Mouse (Mus musculus) forebrain, embryonic 15.5 days (tissue): ENCODE results near the gene Sez6l. TPM values are rescaled to one million over a fixed set of nuclear protein-coding genes. Genes with fewer than 3 reads are reported as not detected.

Experiments used
- ATAC-seq: fragments of 200-750 bp; cut with Nextera tagmentation; replicated peaks from 2 replicates; pipeline ENCODE4 v1.8.0; 2017; ENCODE audit warnings: mild to moderate bottlenecking, moderate TSS enrichment, moderate library complexity
- H3K27ac ChIP-seq: fragments of 300-500 bp; sonication (generic); replicated peaks from 2 replicates; pipeline ENCODE4 v1.5.1; 2015; ENCODE audit warnings: mild to moderate bottlenecking, inconsistent platforms
- H3K27me3 ChIP-seq: fragments of 300-500 bp; sonication (generic); 2 replicates; pipeline ENCODE4 v1.6.1; 2015; ENCODE audit warnings: inconsistent platforms
- H3K36me3 ChIP-seq: fragments of 300-500 bp; sonication (generic); 2 replicates; pipeline ENCODE4 v1.6.1; 2015; ENCODE audit warnings: mild to moderate bottlenecking, inconsistent platforms
- H3K4me1 ChIP-seq: fragments of 300-500 bp; sonication (generic); 2 replicates; pipeline ENCODE4 v1.6.1; 2015; ENCODE audit warnings: inconsistent platforms
- H3K4me2 ChIP-seq: fragments of 300-500 bp; sonication (generic); replicated peaks from 2 replicates; pipeline ENCODE4 v1.6.1; 2015; ENCODE audit warnings: mild to moderate bottlenecking, inconsistent platforms
- H3K4me3 ChIP-seq: fragments of 300-500 bp; sonication (generic); 2 replicates; pipeline ENCODE4 v1.5.1; 2015; ENCODE audit warnings: mild to moderate bottlenecking, inconsistent platforms
- H3K9ac ChIP-seq: fragments of 300-500 bp; sonication (generic); replicated peaks from 2 replicates; pipeline ENCODE4 v1.6.1; 2015; ENCODE audit warnings: mild to moderate bottlenecking, inconsistent platforms
- H3K9me3 ChIP-seq: fragments of 300-500 bp; sonication (generic); 2 replicates; pipeline ENCODE4 v1.6.1; 2016; ENCODE audit warnings: inconsistent platforms
- WGBS: fragments of 180-500 bp; shearing (Covaris S2); methylation state at CpG from one replicate; pipeline ENCODE4 v1.1.7; 2015; ENCODE audit warnings: mixed read lengths; 5-methylcytosine and 5-hydroxymethylcytosine counted together
- polyA plus RNA-seq: library from polyadenylated mRNA; unstranded; fragments of >200 nt; fragmentation: Nextera tagmentation; extraction: Ambion mirVana; gene quantifications from 2 replicates; pipeline ENCODE4 v1.2.1, GENCODE M21; 2015

Sez6l gene
- 33.1 and 33.3 TPM in 2 replicates for polyA plus RNA-seq

DNA sequence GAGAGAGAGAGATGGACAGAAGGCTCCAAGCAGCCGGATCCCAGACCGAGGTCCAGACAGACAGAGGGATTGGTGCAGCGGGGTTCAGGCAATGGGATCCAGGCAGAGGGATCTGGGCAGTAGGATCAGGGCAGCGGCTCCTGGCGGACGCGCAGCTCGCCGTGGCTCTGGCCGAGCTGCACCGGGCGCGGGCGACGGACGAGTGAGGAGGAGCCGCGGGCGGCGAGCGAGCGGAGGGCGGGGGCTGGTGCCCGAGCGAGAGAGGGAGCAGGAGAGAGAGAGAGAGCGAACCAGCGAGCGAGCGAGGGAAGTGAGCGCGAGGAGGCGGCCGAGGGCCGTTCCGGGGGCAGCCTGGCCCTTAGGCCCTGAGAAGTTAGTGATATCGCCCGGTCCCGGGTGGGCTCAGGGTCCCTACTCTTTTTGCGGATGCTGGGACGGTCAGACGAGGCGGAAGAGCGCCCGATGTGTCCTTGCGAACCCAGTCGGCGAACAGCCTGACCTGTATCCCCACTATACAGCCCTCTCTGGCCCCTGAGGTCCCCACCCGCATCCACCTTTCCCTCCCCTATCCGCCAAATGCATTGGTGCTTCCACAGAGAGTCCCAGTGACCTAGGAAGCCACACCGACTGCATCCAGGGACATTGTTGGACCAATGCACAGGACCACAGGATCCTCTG is at the start of gene Sez6l:
TSS of gene Sez6l (minus strand) at position 193 of the 678 bp plus-strand sequence.
- peak within 1 kb of the TSS; percentile 56 for H3K4me2 ChIP-seq
- H3K9ac ChIP-seq, result peak within 1 kb of the TSS; percentile 90
- H3K27ac ChIP-seq, result peak within 1 kb of the TSS; percentile 90
- WGBS, result under 1% methylated on average over 50 of the region's 50 CpGs
- H3K9me3 ChIP-seq, result no peaks in the 10 kb centered on the region
- peak; percentile 75 for ATAC-seq
- H3K4me3 ChIP-seq, result peak within 1 kb of the TSS; percentile 54
- peaks cover 50% of the 10 kb centered on the region for H3K4me1 ChIP-seq
- no peaks in the 10 kb centered on the region for H3K36me3 ChIP-seq
- no peaks in the 10 kb centered on the region for H3K27me3 ChIP-seq

DNA sequence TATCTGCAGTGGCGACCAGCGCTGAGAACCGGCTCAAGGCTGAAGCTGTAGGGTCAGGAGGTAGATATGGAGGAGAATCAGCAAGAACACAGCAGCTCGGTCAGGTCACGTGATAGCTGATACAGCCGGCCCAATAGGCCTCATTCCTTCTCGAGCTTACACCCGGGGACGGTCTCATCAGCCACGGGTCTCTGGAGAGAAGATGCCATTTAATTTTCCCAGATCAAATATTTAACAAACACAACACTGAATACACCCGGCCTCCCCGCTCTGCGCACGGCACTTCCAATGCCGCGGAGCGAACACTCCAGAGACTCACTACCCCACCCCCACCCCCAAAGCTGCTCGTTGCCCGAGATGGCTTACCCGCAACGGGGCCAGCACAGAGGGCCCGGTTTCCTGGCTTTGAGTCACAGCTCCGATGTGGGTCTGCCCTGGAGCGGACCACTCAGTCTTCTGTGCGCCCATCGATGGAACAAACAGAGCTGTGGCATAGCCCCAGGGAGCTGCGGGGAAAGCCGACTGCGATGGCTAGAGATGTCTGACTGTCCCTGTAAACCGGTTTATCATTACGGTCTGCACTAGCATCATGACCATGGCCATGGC is 48.7 kb upstream of the Sez6l start:
- ATAC-seq, result no peak
- Histone ChIP-seq H3K27ac (no peak overlapping the region), H3K4me3 (no peak overlapping the region), H3K36me3 (no peaks in the 10 kb centered on the region), H3K9ac (no peak overlapping the region), H3K9me3 (no peaks in the 10 kb centered on the region), H3K4me2 (peak overlapping the region; percentile 20; the same call in 1 of the 2 replicates), H3K4me1 (peaks cover 36% of the 10 kb centered on the region), H3K27me3 (no peaks in the 10 kb centered on the region)
- WGBS, result 43% methylated on average over 31 of the region's 31 CpGs

DNA sequence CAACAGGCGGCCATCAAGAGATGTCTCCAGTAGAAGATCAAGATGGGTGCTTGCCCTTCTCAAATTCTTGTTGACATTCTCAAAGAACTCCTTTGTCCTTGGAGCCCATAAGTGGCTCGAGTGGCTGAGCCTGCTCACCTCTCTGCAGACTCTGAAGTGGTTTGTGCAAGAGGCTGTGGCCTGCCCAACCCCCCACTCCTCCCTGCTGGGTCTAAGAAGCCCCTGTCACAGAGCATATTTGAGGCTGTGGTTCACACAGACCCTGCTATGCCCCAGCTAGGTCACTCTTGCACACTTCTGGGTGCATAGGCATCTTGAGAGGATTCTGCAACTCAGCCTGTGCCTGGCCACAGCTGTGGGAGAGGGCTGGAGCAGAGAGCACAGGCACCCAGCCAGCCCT is 46.0 kb upstream of the Sez6l start:
- Histone ChIP-seq H3K4me2 (no peak overlapping the region), H3K4me3 (no peak overlapping the region), H3K9me3 (no peaks in the 10 kb centered on the region), H3K9ac (no peak overlapping the region), H3K27ac (no peak overlapping the region), H3K36me3 (no peaks in the 10 kb centered on the region), H3K4me1 (peaks cover 27% of the 10 kb centered on the region), H3K27me3 (no peaks in the 10 kb centered on the region)
- no peak for ATAC-seq
- WGBS, result 32% methylated on average over 2 of the region's 2 CpGs

DNA sequence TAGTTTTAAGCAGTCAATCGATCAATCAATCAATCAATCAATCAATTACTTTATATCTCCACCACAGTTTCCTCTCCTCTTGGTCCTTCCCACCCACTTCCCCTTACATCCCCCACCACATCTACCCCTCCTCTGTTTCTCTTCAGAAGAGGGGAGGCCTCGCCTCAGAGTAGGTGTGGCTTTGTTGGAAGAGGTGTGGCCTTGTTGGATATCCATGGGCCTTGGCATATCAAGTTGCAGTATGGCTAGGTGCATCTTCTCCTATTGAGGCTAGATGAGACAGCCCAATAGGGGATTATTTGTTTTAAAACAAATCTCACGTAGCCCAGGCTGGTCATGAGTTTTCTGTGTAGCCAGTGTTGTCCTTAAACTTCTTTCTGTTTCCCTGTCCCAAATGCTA is 43.3 kb upstream of the Sez6l start:
- ATAC-seq, result no peak

DNA sequence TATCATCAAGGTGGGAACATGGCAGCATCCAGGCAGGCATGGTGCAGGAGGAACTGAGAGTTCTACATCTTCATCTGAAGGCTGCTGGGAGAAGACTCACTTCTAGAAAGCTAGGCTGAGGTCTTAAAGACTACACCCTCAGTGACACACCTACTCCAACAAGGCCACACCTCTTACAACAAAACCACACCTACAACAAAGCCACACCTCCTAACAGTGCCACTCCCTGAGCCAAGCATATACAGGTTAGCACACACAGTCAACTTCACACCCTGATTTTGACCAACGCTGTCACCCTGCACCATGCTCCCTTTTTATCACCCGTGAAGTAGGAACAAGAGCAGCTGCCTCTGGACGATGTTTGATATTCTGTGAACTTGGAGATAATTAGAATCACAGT is 42.4 kb upstream of the Sez6l start:
- ATAC-seq, result no peak
- WGBS, result 88% methylated on average over 3 of the region's 3 CpGs
- Histone ChIP-seq H3K4me2 (no peak overlapping the region), H3K27me3 (no peaks in the 10 kb centered on the region), H3K4me1 (peaks cover 14% of the 10 kb centered on the region), H3K36me3 (no peaks in the 10 kb centered on the region), H3K4me3 (no peak overlapping the region), H3K9ac (no peak overlapping the region), H3K9me3 (no peaks in the 10 kb centered on the region), H3K27ac (no peak overlapping the region)

More for the DNA sequence above, 43.3 kb upstream of the Sez6l start:
- Histone ChIP-seq H3K9me3 (no peaks in the 10 kb centered on the region), H3K27me3 (no peaks in the 10 kb centered on the region), H3K4me1 (peaks cover 14% of the 10 kb centered on the region), H3K36me3 (no peaks in the 10 kb centered on the region), H3K9ac (no peak overlapping the region), H3K4me3 (no peak overlapping the region), H3K4me2 (no peak overlapping the region), H3K27ac (no peak overlapping the region)
- 64% methylated on average over 3 of the region's 3 CpGs for WGBS

DNA sequence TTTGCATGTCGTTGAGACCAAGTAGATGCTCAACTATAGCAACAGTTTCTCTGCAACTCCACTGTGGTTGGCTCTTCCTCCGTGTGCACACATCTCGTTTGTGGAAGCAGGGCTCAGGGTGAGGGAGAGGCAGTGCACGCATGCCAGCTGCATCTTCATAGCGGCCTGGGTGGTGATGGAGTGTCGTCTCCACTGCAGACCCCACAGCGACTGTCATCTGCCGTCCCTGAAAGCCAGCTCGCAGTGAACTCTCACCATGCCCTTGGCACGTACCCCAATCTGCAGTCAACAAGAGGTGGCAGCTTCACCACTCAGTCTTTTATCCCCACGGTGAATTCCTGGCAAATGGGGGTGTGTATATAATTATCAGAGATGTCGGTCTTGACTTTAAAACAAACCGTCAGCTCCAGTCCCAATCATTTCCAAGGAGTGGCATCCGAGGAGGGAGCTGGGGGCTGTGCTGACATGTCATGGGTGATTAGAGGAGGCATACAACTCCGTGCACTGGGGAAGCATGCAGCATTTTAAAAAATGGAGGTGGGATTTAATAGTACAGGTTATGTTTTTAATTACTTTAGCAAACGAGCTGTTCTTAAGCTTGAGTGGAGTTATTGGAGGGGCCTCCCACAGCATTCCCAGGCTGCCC is 40.7 kb upstream of the Sez6l start:
- Histone ChIP-seq H3K27me3 (no peaks in the 10 kb centered on the region), H3K36me3 (no peaks in the 10 kb centered on the region), H3K9ac (no peak overlapping the region), H3K4me1 (peaks cover 10% of the 10 kb centered on the region), H3K27ac (no peak overlapping the region), H3K9me3 (no peaks in the 10 kb centered on the region), H3K4me3 (no peak overlapping the region), H3K4me2 (no peak overlapping the region)
- 44% methylated on average over 16 of the region's 16 CpGs for WGBS
- ATAC-seq, result 0 out of 2 replicates have a peak, but pooled peaks have one; percentile 41

DNA sequence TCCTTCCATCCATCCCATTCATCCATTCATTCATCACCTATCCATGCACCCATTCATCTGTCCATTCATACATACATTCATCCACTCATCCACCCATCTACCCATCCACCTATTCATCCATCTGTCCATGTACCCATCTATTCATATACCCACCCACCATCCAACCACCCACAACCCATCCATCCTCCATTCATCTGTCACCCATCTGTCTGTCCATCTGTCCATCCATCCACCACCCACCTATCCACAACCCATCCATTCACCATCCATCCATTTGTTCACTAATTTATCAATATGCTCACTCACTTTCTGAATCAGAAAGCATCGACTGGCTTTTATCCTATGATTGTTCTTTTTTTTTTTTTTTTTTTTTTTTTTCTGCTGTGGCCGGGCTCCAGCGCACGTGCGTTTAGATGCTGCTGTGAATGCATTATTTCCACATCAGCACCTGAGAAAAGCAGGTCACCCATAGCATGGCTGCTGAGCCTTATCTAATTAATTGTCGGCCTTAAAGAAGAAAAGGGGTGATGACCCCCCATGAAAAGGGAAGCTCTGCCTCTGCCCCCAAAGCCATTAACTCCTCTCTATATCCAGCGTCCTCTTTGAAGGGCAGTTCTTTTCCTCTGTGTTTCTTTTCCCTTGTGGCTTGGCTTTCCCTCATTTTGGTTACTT is 39.1 kb upstream of the Sez6l start:
- 17% methylated on average over 7 of the region's 7 CpGs for WGBS
- Histone ChIP-seq H3K4me2 (no peak overlapping the region), H3K9ac (no peak overlapping the region), H3K27me3 (no peaks in the 10 kb centered on the region), H3K4me1 (peaks cover 10% of the 10 kb centered on the region), H3K36me3 (no peaks in the 10 kb centered on the region), H3K9me3 (no peaks in the 10 kb centered on the region), H3K27ac (no peak overlapping the region), H3K4me3 (no peak overlapping the region)
- no peak for ATAC-seq

DNA sequence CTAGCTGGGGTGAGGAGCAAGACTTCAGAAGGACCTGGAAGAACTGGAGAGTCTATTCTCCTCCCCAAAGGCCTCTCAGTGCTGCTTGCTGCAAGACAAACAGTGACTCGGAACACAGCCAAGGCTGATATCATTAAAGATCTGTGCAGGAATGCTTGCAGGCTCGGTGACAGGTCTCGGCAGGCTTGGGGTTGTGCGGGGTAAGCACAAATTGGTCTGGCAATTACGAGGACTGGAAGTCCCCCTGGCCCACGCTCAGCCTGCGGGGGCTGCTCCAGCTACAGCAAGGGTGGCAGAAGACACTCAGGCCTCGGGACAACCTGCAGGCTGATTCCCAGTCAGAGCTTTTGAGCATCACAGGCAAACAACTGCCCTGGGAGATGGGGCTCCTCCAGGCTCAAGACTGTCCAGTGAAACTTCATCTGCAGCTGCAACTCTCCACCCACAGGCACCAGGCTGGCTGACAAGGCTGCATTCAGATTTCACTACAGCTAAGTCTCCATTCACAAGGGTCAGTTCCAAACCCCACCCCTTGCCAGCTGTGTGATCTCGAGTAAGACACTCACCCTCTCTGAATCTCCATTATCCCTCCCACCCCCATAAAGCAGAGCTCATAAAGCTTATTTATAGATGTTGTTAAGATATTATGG is 31.0 kb upstream of the Sez6l start:
- no peak overlapping the region for H3K4me2 ChIP-seq
- H3K27ac ChIP-seq, result peak overlapping the region; percentile 19; the same call in 1 of the 2 replicates
- H3K9me3 ChIP-seq, result no peaks in the 10 kb centered on the region
- no peak; the same call in 1 of the 2 replicates for ATAC-seq
- no peaks in the 10 kb centered on the region for H3K36me3 ChIP-seq
- H3K4me3 ChIP-seq, result no peak overlapping the region
- 23% methylated on average over 9 of the region's 9 CpGs for WGBS
- H3K9ac ChIP-seq, result no peak overlapping the region
- no peaks in the 10 kb centered on the region for H3K27me3 ChIP-seq
- peaks cover 31% of the 10 kb centered on the region for H3K4me1 ChIP-seq

DNA sequence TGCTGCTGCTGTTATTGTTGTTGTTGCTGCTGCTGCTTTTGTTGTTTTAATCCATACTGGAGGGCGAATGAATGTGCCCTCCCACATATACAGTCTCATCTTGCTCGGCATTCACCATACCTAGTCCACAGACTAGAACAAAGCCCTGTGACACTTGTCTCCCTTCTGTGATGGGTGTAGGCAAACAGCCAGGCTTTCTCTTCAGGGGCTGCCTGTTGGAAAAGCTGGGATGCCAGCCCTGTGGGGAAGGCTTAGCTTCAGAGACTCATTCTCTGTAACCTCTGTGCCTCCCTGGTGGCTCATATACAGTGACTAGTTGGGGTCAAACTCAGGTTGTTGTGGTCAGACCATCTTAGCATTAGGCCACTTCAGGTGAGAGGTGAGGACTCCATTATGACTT is 30.1 kb upstream of the Sez6l start:
- Histone ChIP-seq H3K27me3 (no peaks in the 10 kb centered on the region), H3K4me3 (no peak overlapping the region), H3K36me3 (no peaks in the 10 kb centered on the region), H3K9ac (no peak overlapping the region), H3K4me1 (peaks cover 31% of the 10 kb centered on the region), H3K27ac (no peak overlapping the region), H3K4me2 (no peak overlapping the region), H3K9me3 (no peaks in the 10 kb centered on the region)
- 23% methylated on average over 2 of the region's 2 CpGs for WGBS
- 0 out of 2 replicates have a peak, but pooled peaks have one; percentile 17 for ATAC-seq

DNA sequence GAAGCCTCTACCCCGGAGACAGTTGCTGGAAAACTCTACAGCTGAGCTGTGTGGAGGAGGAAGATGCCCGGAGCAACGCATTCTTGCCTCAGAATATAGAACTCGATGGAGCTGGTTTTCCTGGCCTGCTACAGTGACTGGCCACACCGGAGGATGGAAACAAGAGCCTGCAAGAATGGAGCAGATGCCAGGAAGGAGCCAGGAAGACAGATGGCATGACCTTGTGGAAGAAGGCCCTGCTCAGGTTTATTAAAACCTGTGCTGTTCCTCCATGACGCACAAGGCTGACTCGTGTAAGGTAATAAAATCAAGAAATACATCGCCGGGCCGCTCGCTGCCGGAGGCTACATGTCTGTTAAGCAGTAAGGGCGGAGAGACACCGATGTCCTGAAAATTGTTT is 28.4 kb upstream of the Sez6l start:
- no peak overlapping the region for H3K4me3 ChIP-seq
- H3K27me3 ChIP-seq, result no peaks in the 10 kb centered on the region
- no peak overlapping the region for H3K4me2 ChIP-seq
- peaks cover 36% of the 10 kb centered on the region for H3K4me1 ChIP-seq
- no peak overlapping the region for H3K27ac ChIP-seq
- H3K9ac ChIP-seq, result no peak overlapping the region
- no peaks in the 10 kb centered on the region for H3K9me3 ChIP-seq
- 86% methylated on average over 14 of the region's 14 CpGs for WGBS
- H3K36me3 ChIP-seq, result no peaks in the 10 kb centered on the region
- no peak for ATAC-seq

DNA sequence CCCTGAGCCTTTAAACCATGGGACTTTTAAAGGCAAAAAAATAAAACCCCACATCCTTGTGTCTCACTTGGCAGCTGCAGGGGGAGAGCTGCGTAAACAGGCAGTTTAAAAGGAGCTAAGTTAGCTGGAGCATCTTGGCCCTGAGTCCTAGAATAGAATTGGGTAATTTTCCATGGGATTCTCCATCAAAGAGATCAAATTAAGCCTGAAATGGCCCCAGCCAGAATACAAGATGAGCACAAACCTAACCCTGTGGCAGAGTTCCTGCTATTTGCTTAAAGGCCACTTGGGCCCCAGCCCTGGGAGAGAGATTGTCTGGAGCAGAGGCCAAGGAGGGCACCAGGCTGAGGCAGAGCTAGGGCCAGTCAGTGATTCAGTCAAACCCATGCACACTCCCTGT is 27.3 kb upstream of the Sez6l start:
- 48% methylated on average over 1 of the region's 1 CpGs for WGBS
- no peak overlapping the region for H3K9ac ChIP-seq
- no peak overlapping the region for H3K4me2 ChIP-seq
- H3K4me3 ChIP-seq, result no peak overlapping the region
- ATAC-seq, result no peak
- H3K36me3 ChIP-seq, result no peaks in the 10 kb centered on the region
- peak overlapping the region; percentile 18 for H3K27ac ChIP-seq
- peaks cover 47% of the 10 kb centered on the region for H3K4me1 ChIP-seq
- H3K27me3 ChIP-seq, result no peaks in the 10 kb centered on the region
- H3K9me3 ChIP-seq, result no peaks in the 10 kb centered on the region
